Mouse (Mus musculus) lung, adult 2 months (tissue): ENCODE results near the gene Wdr31.

ENCODE experiments used
- CTCF ChIP-seq: fragments of 200-500 bp; IDR thresholded peaks from 2 replicates; pipeline ENCODE4 v1.5.1; 2011; ENCODE audit warnings: mild to moderate bottlenecking, low read length, control low read depth; ENCODE audit not compliant: insufficient read depth
- POLR2A ChIP-seq: fragments of 200-500 bp; IDR thresholded peaks from 2 replicates; pipeline ENCODE4 v1.6.1; 2011; ENCODE audit warnings: low read depth, mild to moderate bottlenecking, control low read depth, low read length, borderline replicate concordance; ENCODE audit errors: extremely low read depth

GRCm38 (mm10) chr4:62429616-62430015 is 41.1 kb downstream of the Wdr31 start:
- TF ChIP-seq CTCF, result no peak
- TF ChIP-seq POLR2A, result no peak
